Mouse (Mus musculus) CD4-positive, CD25-positive, alpha-beta regulatory T cell, adult 2 months (primary cell): ENCODE measurements around the gene Hivep3.

Experiments used
- DNase-seq: peaks from one replicate; pipeline ENCODE4 v3.0.0-alpha.2; 2012; ENCODE audit warnings: low read depth, low spot score

Gene Hivep3

DNA sequence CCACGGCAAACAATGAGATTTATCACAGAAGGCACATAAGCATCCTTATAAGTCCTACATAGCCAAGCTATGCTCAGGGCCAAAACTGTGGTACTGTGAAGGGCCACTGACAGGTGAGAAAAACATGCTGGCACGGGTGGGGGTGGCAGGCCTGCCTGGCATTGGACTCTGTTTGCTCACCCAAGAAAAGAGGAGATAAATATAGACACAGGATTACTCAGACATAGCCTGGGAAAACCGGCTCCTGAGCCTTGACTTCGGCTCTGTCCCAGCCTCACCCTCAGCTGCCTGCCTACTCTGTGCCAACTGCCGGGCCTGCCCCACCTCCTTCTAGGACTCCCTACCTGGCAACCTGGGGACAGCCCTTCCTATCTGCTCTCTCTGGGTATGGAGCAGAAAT, 410.8 kb downstream of the Hivep3 start:
- no peak for DNase-seq

DNA sequence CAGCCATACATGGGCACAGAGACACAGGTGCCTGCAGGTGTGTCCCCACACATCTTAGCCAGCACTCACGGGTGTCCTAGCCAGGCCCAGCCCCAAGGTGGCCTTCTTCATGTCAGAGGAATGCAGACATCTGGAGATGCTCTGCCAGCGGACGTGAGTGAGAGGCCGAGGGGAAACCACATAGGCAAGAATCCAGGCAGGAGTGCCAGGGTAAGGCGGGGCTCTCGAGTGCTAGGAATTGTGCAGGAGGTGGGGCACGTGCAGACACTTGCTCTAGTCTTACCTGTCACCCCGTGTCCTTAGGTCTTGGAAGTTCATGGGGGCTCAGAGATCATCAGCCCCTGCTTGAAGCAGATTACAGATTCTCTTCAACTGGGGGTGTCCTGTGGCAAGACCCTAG, 412.3 kb downstream of the Hivep3 start:
- no peak for DNase-seq

DNA sequence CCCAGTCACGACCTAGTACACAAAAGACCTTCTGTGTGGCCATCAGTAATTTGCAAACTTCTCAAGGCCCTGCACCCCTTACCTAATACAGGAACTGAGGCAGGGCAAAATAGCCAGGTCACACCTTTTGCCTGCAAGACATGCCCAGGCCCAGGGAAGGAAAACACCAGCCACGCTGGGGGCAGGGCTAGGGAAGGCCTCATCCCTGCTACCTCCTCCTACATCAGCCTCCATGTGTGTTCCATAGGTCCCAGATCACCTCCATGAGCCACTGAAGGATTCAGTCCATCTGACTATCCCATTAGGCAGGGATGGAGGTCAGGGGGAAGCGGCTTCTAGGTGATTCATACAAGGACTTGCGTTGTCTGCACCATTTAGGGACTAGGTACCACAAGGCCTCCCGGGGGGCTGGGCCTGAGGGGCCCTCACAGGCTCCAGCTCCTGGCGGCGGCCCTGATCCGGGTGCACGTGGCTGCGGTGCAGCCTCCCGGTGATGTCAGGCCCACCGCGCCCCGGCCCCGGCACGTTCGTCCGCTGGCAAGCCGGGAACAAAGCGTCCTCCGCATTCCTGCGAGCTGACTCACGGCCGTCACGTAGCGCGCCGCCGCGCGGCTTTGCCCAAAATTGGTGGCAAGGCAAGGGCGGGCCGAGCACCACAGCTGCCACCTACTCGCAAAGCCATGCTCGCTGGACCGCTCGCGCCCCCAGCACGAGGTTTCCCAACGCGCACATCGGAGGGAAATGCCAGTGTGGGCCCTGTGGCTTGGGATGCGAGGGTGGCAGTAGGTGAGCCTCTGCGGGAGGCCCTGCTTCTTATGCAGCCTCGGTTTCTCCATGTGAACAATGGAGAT, 414.9 kb downstream of the Hivep3 start:
- peak; percentile 24 for DNase-seq

DNA sequence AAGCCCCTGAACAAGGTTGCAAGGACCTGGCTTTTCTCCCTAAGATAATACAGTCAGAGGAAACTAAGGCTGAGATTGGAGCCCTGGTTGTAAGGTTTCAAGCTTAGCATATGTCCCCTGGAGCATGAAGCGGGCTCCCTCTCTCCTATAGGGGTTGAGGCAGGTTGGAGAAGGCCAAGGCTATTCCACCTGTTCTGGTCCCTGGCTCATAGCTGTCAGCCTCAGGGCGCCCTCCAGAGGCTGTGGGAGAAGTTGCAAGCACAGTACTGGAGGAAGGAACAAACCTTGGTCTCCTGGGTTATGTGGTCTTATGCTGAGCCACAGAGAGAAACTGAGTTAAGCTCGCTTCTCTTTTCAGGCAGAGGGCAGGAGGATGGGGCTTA, 415.5 kb downstream of the Hivep3 start:
- peak; percentile 52 for DNase-seq

DNA sequence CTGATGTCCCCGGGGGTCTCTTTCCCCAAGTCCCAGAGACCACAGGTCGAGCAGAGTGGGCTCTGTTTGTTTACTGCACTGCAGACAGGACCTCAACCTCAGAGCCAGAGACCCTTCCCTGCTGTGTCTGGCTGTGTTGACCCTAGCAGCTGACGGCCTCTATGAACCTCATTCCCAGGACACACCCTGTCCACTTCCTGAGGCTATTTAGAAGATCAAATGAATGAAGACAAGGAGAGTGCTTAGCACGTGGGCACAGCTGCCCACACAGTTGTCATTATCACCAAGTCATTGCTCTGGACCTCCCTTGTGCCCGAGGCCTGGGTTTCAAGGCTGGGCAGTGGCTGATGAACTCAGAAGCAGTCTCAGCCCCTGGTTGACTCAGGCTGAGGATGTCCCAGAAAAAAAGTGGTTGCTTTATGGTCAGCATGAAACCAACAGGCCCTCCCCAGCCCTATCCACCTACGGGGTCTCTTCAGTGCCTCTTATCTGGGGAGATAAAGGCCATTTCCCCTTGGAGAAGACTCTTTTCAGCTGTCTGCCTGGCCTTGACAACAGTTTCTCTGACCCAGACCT, 416.8 kb downstream of the Hivep3 start:
- DNase-seq: no peak

DNA sequence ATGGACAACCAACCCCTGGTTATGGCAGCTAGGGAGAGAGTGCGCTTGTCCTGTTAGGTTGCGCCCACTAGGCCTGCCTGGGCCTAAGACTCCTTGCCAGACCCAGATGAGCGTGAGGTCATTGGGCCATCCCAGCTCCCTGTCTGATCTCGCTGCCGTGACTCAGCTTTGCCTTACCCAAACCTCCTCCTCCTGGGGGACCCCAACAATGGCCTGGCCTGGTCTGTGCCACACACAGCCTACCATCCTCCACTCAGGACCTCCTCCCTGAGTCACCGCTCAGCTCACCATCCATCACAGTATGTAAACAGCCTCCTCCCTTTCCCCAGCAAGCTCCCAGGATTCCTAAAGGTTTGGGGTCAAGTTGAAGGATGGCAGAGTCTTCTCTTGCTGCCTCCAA, 418.3 kb downstream of the Hivep3 start:
- no peak for DNase-seq

DNA sequence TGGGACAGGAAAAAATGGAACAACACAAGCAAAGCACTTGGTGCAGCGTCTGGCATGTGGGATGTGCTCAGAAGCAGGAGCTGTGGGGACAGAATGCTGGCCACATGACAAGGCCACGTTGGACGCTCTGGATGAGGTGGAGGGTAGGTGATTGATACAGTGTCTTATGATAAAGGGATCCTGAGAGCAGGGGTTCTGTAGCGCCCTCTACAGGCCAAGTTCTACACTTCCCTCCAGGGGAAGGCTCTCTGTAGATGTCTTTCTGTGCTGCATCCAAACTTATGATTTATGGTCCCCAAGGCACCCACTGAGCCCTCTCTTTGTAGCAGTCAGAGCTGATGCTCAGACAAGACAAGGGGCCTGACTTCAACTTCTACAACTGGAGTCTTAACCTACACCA, 419.1 kb downstream of the Hivep3 start:
- peak; percentile 35 for DNase-seq

DNA sequence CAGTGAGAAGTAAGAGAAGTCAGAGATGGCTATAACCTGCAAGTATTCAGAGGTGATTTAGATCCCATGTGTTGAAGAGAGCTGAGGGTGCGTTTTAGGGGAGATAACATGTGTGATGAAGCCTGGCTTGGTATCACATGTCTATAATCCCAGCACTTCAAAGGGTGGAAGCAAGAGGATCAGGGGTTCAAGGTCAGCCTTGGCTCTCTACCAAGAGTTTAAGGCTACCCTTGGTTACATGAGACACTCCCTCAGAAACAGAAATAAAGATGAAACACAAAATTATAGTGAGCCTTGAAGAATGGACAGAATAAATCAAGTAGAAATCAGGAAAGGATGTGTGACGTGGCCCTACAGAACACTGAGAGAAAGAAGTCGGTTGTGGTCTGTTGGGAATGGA, 420.2 kb downstream of the Hivep3 start:
- DNase-seq: no peak

DNA sequence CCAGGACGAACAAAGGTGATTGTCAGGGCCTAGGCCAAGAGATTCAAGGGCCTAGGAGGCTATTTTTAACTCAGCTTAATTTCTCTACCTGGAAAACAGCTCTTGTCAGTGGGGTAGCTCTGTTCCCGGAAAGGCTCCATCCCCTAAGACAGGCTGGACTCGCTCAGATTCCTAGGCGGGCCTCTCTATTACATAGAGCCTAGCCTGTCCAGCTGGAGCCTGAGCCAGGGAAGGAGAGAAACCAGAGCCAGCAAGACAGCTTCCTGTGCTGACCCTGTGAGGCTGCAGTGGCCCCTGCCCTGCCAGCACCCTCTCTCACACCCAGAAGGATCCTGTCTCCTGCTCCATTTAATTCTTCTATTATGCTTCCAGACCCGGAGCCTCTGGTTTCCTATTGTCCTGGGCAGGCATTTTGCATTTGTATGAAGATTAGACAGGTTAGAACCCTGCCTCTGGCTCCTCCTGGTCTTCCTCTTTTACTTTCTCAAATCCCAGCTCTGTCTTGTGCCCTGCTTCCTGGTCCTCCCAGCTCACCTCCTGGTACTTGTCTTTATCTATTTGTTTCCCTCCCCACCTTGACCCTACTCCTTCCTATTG, 425.2 kb downstream of the Hivep3 start:
- DNase-seq: no peak

DNA sequence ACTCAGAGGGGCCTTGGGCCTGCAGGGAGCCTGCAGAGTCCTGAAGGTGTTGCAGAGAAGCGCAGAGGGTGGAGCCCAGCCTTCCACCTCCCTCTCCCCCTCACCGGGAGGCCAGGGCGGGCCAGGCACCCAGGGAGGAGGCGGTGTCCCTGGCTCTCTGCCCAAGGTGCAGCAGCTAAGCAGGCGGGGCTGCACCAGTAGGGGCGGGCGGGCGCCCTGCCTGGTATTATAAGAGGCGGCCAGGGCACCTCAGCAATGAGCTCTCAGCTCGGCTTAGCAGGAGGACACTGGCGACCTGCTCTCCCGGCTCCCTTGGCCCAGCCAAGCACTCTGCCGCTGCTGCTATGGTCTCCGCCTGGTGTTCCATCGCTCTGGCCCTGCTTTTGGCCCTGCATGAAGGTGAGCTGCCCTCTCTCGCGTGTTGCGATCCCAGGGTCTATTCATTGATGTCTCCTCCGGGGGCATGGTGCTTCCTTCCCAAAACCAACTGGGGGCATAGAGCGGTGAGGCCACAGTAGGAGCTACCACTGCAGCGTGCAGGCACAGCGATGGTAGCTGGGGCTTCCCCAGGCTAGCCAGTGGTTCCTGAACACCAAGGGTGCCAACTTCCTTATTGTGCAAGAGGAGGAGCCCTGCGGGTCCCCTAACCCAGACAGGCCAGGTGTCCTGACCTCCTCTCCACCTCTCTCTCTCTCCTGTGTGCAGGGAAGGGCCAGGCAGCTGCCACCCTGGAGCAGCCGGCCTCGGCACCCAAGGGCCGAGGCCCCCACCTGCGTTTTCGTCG, 427.8 kb downstream of the Hivep3 start, which contains the start of gene Edn2:
Gene Edn2, plus strand, starts transcription at position 41 of the 784 bp plus-strand sequence.
- peak; percentile 33 for DNase-seq

DNA sequence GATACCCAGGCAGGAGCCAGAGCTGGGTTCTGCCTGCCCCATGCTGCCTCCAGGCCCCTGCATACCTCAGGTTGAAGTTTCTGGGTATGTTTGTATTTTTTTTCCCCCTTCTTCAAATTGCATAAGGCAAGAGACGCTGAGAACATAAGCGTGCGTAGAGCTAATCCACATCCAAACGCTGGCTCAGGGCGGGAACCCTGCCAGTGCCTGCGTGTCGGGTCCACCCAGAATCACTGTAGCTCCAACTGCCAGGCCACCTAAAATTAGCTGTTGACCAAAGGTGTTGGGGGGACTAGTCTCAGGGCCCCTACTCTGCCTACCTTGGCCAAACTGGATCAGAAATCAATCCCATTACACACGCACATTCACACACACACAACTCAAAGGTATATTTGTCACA, 429.0 kb downstream of the Hivep3 start:
- no peak for DNase-seq

DNA sequence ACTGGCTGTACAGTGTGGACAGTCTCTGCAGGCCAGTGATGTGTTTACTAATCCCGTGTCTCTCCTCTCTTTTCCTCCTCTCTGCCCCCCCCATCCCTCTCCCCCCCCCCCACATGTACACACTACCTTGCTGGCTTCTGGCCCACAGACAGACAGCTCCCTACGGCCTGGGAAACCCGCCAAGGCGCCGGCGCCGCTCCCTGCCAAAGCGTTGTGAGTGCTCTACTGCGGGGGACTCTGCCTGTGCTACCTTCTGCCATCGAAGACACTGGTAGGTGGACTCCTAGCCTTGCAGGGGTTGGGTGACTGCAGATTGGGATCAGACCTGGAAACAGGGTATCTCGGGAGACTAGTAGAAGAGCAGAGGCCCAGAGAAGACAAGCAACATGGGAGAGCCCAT, 429.7 kb downstream of the Hivep3 start:
- DNase-seq: no peak

DNA sequence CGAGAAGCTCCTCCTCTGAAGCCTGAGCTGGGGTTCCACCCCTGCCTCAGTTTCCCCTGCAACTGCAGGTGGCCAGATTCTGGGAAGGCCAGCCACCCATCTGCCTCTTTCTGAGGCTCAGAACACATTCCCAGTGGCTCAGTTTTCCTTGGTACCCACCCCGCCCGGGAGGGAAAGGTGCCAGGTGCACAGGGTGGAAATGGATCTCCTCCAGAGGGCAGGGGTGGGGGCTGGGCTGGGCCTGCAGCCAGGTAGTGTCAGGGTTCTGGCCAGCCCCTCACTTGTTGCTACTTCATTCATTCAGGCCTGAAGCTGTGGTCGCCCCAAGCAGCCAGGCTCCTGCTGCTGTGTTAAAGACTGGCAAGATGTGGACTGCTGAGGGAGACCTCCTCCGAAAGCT, 430.7 kb downstream of the Hivep3 start:
- DNase-seq: no peak

DNA sequence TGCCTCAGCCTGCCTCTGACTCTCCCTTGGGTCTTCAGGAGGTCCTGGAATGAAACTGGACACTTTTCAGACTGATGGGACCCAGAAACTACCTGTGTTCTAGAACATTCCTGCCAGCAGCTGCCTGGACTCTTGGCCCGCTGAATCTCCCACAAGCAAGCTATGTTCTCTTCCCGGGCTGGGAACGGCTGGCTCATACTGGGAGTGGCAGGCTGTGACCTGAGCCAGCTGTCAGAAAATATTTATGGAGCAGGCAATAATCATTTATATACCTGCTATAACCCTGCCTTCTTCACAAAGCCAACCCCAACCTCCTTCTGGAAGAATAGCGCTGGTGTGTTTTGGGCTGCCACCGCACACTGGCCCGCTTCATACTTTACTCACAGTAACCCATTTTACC, 434.2 kb downstream of the Hivep3 start:
- no peak for DNase-seq

DNA sequence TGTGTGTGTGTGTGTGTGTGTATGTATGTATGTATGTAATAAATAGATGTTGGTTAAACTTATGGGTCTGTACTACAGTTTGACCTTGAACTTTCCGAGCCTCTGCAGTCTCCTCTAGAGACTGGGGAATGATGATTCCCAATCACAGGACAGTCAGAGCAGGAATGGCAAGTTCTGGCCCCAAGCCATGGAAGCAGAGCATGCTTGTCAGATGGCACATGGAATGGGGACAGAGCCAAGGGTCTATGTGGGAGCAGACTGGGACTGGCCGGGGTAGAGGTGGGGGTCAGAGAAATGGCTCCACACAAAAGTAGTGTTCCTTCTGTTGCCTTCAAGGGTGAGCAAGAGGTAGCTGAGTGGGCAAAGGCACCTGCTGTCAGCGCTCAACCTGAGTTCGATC, 434.8 kb downstream of the Hivep3 start:
- DNase-seq: no peak

DNA sequence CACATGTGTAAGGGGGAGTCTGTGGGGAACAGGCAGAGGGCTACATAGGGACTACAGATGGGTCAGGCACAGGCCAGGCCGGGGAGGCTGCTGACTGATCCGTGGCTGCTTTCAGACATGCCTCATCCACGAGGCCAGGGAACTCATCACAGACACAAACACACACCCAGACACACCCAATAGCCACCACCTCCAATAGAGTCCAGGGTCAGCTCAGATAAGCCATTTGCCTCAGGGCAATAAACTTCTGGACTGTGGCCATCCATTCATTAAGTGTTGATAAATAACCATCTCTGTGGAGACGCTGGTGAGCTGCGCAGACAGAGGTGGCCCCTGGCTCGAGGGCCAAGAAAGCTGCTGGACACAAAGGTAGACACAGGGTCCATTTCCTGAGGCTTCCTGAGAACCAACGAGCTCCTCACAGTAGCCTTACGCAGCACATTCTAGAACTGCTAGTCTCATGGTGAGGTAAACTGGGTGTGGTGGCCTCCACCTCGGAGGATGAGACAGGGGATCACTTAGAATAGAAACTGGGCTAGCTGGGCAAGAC, 436.9 kb downstream of the Hivep3 start:
- no peak for DNase-seq

DNA sequence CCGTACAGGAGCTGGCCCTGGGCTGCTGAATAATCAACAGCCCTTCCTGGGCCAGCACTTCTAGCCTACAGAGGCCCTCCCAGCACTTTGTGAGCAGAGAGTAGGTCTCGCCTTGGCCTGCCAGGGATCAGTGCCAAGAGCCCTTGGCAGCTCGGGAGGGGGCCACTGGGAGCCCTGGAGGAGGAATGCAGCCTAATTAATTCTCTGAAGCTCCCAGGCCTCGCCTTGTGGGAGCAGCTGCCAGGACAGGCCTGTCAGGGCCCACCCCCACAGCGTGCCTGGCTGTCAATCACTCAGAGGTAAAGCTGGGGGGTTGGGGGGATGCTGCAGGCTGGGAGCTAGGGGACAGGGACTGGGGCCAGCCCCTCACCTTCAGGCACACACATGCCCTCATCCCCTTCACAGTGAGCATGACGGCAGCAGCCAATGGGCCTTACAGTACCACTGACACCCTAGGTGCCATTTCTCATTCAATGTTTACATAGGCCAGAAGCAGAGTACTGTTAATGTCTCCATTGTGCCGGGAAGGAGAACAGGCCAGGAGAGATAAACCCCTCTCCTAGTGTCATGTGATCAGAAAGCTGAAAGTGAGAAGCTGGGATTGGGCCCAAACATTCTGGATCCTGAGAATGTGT, 438.6 kb downstream of the Hivep3 start:
- DNase-seq: no peak

DNA sequence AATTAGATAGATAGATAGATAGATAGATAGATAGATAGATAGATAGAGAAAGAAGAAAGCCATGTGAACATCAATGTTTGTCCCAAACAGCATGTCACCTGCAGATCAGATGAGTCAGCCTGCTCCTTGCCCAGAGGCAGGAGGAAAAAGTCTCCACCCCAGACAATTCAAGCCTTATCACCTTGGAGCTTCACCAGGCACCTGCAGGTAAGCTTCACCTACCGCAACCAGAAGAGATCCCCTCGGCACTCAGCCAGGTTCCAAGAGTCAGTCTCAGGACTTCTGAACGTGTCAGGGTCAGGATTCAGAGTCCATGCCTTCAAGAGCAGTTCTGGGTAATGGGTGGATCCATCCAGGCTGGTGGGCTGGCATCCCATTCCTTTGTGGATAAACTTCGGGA, 445.5 kb downstream of the Hivep3 start:
- DNase-seq: no peak

DNA sequence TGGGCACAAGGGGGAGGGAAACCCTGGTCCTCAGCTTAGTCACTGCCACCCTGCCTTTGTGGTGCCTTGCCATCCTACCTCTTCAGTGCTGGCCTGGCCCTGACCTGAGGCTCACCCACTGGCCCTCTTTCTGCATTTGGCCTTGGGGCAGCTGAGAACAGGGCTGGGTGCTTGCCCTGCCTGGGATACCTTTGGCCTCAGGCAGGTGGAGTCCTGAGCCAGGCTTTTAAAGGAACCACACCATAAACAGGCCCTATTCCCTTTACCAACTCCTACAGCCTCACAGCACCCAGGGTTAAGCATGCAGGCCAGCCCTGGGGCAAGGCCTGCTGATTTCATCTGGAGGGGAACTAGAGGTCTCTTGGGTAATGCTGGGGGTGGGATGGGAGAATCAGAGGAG, 447.0 kb downstream of the Hivep3 start:
- no peak for DNase-seq

DNA sequence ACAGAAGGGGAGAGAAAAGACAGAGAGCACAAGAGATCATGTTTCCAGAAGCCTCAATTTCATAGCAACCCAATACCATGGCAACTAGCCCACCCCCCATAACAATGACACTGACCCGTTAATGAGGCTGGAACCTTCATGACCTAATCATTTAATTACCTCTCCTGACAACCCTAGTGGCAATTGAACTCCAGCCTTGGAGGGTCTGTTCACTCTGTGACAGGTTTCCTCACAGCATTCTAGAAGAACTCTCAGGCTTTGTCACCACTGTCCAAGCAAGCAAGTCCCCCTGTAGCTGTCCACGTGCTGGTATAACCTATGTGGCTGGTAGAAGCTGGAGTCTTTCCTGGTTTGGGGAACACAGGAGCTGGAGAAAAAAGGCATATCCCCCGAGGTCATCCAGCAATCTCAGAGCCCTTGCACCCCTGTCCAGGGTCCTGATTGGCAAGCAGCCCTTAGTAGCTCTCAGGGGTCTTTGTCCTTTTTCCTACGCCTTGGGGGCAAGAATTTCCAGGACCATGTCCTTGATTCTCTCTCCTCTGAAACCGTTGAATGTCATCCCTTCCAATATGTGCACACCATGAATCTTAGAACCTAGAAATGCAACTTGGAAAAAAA, 450.9 kb downstream of the Hivep3 start:
- no peak for DNase-seq

DNA sequence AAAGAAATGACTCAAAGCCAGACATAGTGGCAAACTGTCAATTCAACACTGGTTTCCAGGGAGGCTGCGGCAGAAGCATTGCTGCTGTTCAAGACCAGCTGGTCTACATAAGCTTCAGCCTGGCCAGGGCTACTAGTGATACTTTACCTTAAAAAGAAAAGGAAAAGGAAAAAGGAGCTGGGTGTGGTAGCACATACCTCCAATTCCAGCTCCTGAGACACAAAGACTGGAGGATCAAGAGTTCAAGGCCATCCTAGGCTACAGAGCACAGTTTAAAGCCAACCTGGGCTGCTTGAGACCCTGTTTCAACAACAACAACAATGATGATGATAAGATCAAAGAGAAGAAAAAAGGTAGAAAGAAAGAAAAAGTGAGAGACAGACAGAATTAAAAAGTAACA, 452.9 kb downstream of the Hivep3 start:
- no peak for DNase-seq
